Mouse (Mus musculus) heart, postnatal 14 days (tissue): ENCODE measurements around the gene Pde10a. TPM values are rescaled to one million over a fixed set of nuclear protein-coding genes. Genes with fewer than 3 reads are reported as not detected.

Experiments
- DNase-seq, 2 experiments: peaks; one replicate each; pipeline ENCODE4 v3.0.0; 2021 to 2022
- intact Hi-C: fragments of 180-260 bp; cut with DNase I; formaldehyde crosslinking; loops from one replicate; pipeline ENCODE4 v1.15.1; 2025
- total RNA-seq, 2 experiments: library from RNA; stranded (reverse); gene quantifications; 2 replicates each; pipeline ENCODE4 v1.2.3; 2021

Gene Pde10a
- total RNA-seq, 2 experiments from 2014 or later, result 2.9 to 5.0 TPM

GRCm38 (mm10) chr17:8915693-8916092, 390.5 kb downstream of the Pde10a start:
- no peak for DNase-seq
- intact Hi-C loops, result no loop called here

DNA sequence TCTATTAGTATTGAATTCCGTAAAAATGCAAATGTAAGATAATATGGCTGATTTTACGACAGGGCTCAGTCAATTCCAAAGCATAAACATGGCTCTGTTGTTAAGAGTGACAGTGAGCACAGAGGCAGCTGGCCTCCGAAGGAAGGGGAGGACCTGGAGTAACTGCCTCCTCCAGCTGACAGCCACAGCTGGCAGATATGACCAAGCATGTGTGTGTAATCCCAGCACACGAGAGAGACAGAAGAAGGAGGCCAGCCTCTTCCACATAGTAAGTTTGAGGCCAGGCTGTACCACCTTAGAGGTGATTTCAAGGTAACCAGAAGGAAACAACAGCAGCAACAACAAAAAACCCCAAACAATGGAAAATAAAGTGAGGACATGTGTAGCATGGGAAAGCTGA, 397.9 kb downstream of the Pde10a start:
- DNase-seq, result no peak
- intact Hi-C loops, result loop anchor here (5.0 kb wide), 1 partner anchor 76 kb away; no protein-coding TSS in a partner anchor

DNA sequence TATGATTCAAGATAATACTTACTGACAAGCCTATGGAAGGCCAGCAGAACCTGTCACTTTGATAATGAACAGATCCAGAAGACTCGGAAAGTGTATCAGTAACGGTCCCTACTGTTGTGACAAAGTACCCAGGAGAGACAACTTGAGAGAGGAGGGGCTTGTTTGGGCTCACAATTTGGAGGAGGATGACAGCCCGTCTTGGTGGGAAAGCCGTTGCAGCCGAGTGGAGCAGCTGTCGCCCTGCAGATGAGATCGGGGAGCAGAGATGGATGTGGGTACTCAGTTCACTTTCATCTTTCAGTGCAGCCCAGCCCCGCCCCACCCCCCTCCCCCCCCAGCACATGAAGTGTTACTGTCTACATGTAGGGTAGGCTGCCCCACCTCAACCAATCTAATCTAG, 398.6 kb downstream of the Pde10a start:
- no peak for DNase-seq
- intact Hi-C loops, result loop anchor here (5.0 kb wide), 1 partner anchor 76 kb away; no protein-coding TSS in a partner anchor

DNA sequence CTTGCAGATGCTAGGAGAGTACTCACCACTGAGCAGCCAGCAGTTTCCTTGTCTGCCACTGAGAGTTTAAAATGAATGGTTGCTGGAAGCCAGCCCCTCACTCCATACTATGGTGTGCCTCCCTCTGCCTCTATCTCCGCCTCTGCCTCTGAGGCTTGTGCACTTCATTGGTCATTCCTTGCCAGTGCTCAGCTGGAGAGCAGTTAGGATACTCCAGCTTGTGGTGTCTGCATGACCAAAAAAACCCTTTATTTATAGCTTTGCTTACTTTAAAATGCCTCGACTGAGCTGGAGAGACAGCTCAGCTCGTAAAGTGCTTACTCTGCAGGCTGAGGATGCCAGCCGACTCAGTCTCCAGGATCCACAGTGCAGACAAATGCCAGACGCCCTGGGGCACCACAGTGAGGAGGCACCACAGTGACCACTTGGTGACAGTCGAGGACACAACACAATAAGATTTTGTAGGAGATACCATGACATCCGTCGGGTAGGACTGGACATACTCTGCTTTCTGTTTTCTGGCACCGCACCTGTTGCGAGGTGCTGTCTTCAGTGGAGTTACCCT, 400.7 kb downstream of the Pde10a start:
- intact Hi-C loops, result no loop called here
- no peak for DNase-seq

- intact Hi-C loops, result no loop called here
- no peak for DNase-seq
Observed at GRCm38 (mm10) chr17:8928560-8928959, 403.4 kb downstream of the Pde10a start.

DNA sequence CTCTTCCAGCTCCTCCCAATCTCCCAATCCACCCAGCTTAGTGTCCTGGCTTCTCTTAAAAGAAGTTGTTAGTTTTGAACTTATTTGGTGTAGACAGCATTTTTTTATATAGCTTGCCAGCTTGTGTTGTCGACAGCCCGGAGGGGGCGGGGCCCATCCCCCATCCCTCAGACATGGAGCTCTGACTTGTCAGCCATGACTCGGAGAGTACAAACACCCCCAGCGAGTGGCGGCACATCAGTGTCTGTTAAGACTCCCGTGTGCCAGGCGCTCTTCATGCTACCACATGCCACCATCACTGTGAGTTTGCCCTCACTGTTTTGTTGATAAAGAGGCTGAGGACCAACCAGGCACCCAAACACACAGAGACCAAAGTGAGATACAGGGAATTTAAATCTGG, 404.5 kb downstream of the Pde10a start:
- intact Hi-C loops, result loop anchor here (5.0 kb wide), 1 partner anchor 127 kb away; no protein-coding TSS in a partner anchor

GRCm38 (mm10) chr17:8935604-8936003, 410.4 kb downstream of the Pde10a start:
- DNase-seq, result no peak
- intact Hi-C loops, result loop anchor here (1.0 to 5.0 kb wide), 3 partner anchors 188 to 468 kb away; no protein-coding TSS in a partner anchor

More for the DNA sequence above, 404.5 kb downstream of the Pde10a start:
- no peak for DNase-seq

- peak in 1 of 2 experiments; percentile 59 for DNase-seq
- intact Hi-C loops, result loop anchor here (1.0 to 5.0 kb wide), 3 partner anchors 189 to 469 kb away; no protein-coding TSS in a partner anchor
Observed at GRCm38 (mm10) chr17:8936603-8937002, 411.4 kb downstream of the Pde10a start.

DNA sequence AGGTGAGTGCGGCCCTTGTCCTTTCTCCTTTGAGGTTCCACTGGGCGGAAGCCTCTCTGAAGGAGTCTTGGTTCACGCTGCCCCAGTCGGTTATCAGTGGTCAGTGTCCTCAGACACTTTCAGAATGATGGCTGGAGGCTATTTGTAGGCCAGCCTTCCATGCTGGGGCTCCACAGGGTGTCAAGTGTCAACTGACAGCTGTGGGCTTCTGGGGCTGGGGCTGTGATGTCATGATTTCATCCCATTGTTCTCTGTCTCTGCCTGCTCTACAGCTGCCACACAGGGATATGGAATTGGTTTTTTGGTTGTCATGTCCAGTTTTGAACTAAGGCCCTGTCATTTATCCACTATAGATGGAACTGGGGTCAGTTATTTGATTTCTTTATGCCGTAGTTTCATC, 426.4 kb downstream of the Pde10a start:
- DNase-seq, result no peak
- intact Hi-C loops, result no loop called here

- intact Hi-C loops, result no loop called here
- DNase-seq, result no peak
Observed at GRCm38 (mm10) chr17:8952951-8953350, 427.8 kb downstream of the Pde10a start.

DNA sequence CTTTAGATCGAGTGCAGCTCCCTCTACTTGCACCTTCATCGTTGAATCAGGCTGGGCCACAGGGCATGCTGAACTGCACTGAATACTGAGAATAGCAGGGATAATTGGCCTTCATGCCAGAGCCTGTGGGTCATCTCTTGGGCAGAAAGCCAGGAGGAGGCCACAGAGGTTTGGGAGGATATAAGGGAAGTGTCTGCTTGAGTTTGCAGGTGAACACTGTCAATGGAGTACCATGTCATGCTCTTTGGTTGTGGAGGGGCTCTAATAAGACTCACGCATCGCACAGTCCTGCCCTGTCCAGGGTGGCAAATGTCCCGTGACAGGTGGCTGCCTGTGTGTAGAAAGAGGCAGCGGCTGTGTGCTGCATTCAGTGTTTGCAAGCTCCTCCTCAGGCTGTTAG, 433.0 kb downstream of the Pde10a start:
- no peak for DNase-seq
- intact Hi-C loops, result no loop called here

DNA sequence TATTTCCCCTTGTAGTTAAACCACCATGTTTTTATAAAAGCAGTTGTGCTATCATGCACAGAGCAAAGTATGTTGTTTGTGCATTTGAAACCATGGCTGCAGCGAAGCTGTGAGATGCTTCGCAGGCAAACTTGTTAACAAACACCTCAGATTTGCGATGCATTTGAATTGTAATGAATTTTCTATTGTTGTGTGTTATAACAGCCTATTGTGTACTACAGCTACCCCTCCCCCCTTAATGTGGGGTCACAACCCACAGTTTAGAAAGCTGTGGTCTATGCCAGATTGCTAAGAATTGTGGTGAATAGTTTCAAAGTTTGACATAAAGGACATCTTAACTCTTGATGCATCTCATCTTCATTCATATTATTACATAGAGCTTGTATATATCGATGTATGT, 435.2 kb downstream of the Pde10a start:
- no peak for DNase-seq

GRCm38 (mm10) chr17:8961097-8961496, 435.9 kb downstream of the Pde10a start:
- intact Hi-C loops, result no loop called here
- DNase-seq, result no peak

More for the DNA sequence above, 435.2 kb downstream of the Pde10a start:
- intact Hi-C loops, result no loop called here

- intact Hi-C loops, result no loop called here
- no peak for DNase-seq
Observed at GRCm38 (mm10) chr17:8961644-8962043, 436.5 kb downstream of the Pde10a start.

DNA sequence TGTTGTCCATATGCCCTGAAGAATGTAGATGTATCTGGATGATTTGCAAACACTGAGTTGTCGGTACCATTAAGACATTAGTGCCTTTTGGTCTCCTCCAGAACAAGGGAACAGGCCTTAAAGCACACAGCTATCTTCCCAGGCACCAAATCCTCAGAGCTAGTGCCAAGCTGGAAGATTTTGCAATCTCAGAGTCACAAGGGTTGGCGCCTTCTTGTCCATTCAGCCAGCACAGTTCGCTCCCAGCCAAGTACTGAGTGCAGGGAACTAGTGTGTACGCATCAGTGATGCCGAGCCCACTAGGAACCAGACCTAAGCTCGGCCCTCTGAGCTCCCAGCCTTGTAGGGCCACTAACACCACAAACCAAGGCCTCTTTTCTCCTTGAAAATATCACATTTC, 440.0 kb downstream of the Pde10a start:
- intact Hi-C loops, result no loop called here
- DNase-seq, result no peak

DNA sequence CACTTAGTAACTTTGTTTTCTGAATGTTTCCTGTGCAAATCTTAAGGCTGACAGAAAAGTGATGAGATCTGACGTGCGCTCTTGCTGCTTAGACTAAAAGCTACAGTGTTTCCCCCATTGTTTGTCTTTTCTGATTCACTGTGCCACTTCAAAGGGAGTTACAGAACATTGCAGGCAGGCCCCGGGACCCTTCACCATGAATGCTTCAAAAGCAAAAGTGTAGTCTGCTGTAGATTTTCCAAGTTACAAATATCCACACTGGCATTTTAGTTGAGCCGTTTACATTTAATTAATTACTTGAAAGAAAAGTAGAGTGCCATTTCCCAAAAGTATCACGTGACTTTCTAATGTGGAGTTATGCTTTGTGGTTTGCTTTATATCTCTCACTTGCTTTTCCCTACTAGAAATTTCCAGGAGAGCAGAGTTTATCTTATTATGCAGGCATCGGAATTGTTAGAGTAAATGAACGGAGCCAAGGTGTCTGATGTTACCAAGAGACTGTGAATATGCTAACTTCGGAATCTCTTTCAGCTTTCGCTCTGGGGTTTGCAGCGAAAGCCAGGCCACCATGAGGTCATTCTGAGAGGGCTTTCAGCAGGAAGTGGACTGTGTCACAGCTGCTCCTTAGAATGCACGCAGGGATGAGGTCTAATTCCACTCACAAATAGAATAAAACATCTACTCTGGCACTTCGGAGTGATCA, 447.1 kb downstream of the Pde10a start:
- intact Hi-C loops, result no loop called here
- no peak for DNase-seq

GRCm38 (mm10) chr17:8973331-8973730, 448.2 kb downstream of the Pde10a start:
- intact Hi-C loops, result no loop called here

GRCm38 (mm10) chr17:8974423-8974822, 449.3 kb downstream of the Pde10a start:
- DNase-seq, result no peak
- intact Hi-C loops, result no loop called here

More at GRCm38 (mm10) chr17:8973331-8973730, 448.2 kb downstream of the Pde10a start:
- DNase-seq, result no peak

DNA sequence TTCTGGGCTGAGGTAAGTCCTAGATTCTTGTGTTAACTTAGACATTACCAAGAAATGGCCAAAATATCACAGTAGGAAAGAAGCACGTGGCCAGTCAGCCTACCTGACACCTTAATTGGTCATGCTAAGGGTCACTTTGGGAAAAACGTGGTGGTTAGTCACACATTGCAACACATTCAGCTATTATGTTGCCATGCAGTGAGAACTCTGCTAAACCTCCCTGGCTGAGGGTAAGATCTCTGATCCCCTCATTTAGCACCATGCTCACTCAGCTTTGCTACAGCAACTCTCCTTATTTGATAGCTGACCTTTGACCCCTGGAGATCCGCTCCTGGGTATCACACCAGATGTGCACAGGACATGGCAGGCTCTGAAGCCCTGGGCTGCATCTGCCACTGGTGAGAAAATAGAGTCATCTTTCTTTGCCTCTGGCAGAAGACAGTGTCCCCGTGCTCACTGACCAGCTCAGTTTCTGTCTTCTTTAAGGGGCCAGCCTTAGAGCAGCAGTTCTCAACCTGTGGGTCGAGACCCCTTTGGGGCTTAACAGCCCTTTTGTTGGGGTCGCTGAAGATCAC, 449.7 kb downstream of the Pde10a start:
- intact Hi-C loops, result no loop called here
- no peak for DNase-seq

DNA sequence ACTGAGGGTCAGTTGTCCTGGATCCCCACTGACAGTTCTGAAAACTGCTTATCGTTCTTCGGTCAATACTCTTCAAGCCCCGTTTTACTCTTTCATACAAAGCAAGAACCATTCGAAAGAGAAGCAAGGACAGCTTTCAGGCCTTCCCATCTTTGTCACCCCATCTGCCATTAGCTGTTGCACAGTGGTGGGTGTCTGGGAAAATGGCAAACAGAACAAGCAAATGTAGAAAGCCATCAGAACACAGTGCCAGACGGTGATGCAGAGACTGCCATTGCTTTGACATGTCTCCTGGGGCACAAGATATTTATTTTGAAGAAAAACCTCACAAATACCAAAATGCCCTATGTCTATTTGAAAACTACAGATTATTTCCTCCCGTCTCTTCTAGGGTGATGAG, 451.6 kb downstream of the Pde10a start:
- intact Hi-C loops, result no loop called here

GRCm38 (mm10) chr17:8977271-8977670, 452.1 kb downstream of the Pde10a start:
- DNase-seq, result no peak
- intact Hi-C loops, result no loop called here

More for the DNA sequence above, 451.6 kb downstream of the Pde10a start:
- DNase-seq, result no peak

DNA sequence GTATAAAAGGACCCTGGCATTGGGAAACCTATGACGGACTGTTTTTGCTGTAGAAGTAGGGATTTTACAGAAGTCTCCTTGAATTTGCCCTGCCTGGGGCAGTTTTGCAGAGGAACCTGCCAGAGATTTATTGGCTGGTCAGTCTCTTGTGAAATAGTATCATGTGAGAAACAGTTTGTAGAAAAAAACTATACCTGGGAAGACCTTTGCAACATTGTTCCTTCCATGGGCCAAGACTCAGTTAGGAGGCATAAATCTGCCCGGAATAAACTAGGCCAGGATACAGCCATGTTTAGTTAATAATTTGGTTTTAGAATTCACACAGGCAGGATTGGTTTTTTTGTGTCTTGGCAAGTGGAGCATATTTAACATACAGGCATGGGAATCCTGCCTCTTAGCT, 458.4 kb downstream of the Pde10a start:
- intact Hi-C loops, result no loop called here
- DNase-seq, result no peak
